Mouse (Mus musculus) CH12.LX (cell line): ENCODE results near the gene Iqgap1. TPM values are rescaled to one million over a fixed set of nuclear protein-coding genes. Genes with fewer than 3 reads are reported as not detected.
"Not testable (repeated sequence)": the region's sequence is repeated elsewhere in the genome, so short reads cannot be mapped to it uniquely, and the experiment has no call there.

Experiments
- DNase-seq: peaks from one replicate; pipeline ENCODE4 v3.0.0-alpha.2; 2013; ENCODE audit errors: extremely low read depth
- H3K27ac ChIP-seq: 2 replicates; pipeline ENCODE4 v1.5.1; 2012; ENCODE audit warnings: low read depth, mild to moderate bottlenecking, control low read depth, moderate library complexity; ENCODE audit not compliant: insufficient read depth
- H3K27me3 ChIP-seq: replicated peaks from 2 replicates; pipeline ENCODE3; 2012; ENCODE audit warnings: inconsistent platforms
- H3K36me3 ChIP-seq, 2 experiments: replicated peaks in 1 of 2; 2 replicates each; pipeline versions ENCODE3 to v1.6.1; 2012; ENCODE audit warnings: inconsistent platforms in 1 of 2, low read length in 1 of 2, mild to moderate bottlenecking in 1 of 2, mixed read lengths in 1 of 2, moderate library complexity in 1 of 2; ENCODE audit not compliant: control insufficient read depth in 1 of 2, insufficient read depth in 1 of 2
- H3K4me1 ChIP-seq, 2 experiments: 2 replicates each; pipeline ENCODE4 v1.6.1; 2012; ENCODE audit warnings: inconsistent platforms in 1 of 2, moderate library complexity in 1 of 2; ENCODE audit not compliant: insufficient read depth in 2 of 2, control insufficient read depth in 1 of 2
- H3K4me2 ChIP-seq: 2 replicates; pipeline ENCODE4 v1.6.1; 2012; ENCODE audit warnings: low read depth, mild to moderate bottlenecking, control low read depth; ENCODE audit not compliant: poor library complexity, insufficient read depth, severe bottlenecking
- H3K4me3 ChIP-seq, 3 experiments: fragments of 150-350 bp in 1 of 3; sonication (generic) in 1 of 3; replicated peaks in 1 of 3; 2 replicates each; pipeline versions ENCODE3 to v1.5.1; 2011 to 2012; ENCODE audit warnings: low read depth in 2 of 3, low read length in 2 of 3, mild to moderate bottlenecking in 2 of 3, moderate library complexity in 2 of 3, control low read depth in 1 of 3, improper control_type of control experiment in 1 of 3, inconsistent platforms in 1 of 3, mixed read lengths in 1 of 3; ENCODE audit not compliant: poor library complexity in 1 of 3
- H3K79me2 ChIP-seq: replicated peaks from 2 replicates; pipeline ENCODE4 v1.6.1; 2012; ENCODE audit warnings: mild to moderate bottlenecking, moderate library complexity; ENCODE audit not compliant: control insufficient read depth, poor library complexity, insufficient read depth, severe bottlenecking; ENCODE audit errors: extremely low read depth
- H3K9ac ChIP-seq: 2 replicates; pipeline ENCODE4 v1.6.1; 2012; ENCODE audit warnings: low read depth, mild to moderate bottlenecking, control low read depth, moderate library complexity; ENCODE audit not compliant: insufficient read depth
- H3K9me3 ChIP-seq: replicated peaks from 2 replicates; pipeline ENCODE3; 2012; ENCODE audit warnings: low read length, inconsistent platforms, mixed read lengths
- CHD1 ChIP-seq: IDR thresholded peaks from 2 replicates; pipeline ENCODE4 v1.6.1; 2012; ENCODE audit warnings: low read depth, low read length, improper control_type of control experiment, inconsistent platforms
- CHD2 ChIP-seq: IDR thresholded peaks from 2 replicates; pipeline ENCODE4 v1.6.1; 2011; ENCODE audit warnings: low read length, improper control_type of control experiment
- ELF1 ChIP-seq: IDR thresholded peaks from 2 replicates; pipeline ENCODE4 v1.6.1; 2014; ENCODE audit warnings: low read depth, mild to moderate bottlenecking, inconsistent platforms, low read length, improper control_type of control experiment
- EP300 ChIP-seq: IDR thresholded peaks from 2 replicates; pipeline ENCODE4 v1.6.1; 2011; ENCODE audit warnings: low read length, improper control_type of control experiment
- ETS1 ChIP-seq: conservative IDR thresholded peaks from 2 replicates; pipeline ENCODE4 v1.6.1; 2012; ENCODE audit warnings: low read depth, mild to moderate bottlenecking, inconsistent platforms, low read length, improper control_type of control experiment, moderate library complexity
- HCFC1 ChIP-seq: IDR thresholded peaks from 2 replicates; pipeline ENCODE4 v1.6.1; 2012; ENCODE audit warnings: low read depth, mild to moderate bottlenecking, inconsistent platforms, low read length, improper control_type of control experiment
- IRF4 ChIP-seq: IDR thresholded peaks from 2 replicates; pipeline ENCODE4 v1.6.1; 2014; ENCODE audit warnings: low read depth, mild to moderate bottlenecking, inconsistent platforms, low read length, improper control_type of control experiment
- JUN ChIP-seq: IDR thresholded peaks from 2 replicates; pipeline ENCODE4 v1.6.1; 2011; ENCODE audit warnings: low read depth, mild to moderate bottlenecking, low read length, improper control_type of control experiment, moderate library complexity; ENCODE audit not compliant: insufficient read depth
- JUND ChIP-seq: conservative IDR thresholded peaks from 2 replicates; pipeline ENCODE4 v1.6.1; 2011; ENCODE audit warnings: low read depth, low read length, improper control_type of control experiment
- KAT2A ChIP-seq: IDR thresholded peaks from 2 replicates; pipeline ENCODE4 v1.6.1; 2012; ENCODE audit warnings: low read length, improper control_type of control experiment, inconsistent platforms; ENCODE audit not compliant: insufficient replicate concordance
- MAX ChIP-seq: IDR thresholded peaks from 2 replicates; pipeline ENCODE4 v1.6.1; 2011; ENCODE audit warnings: low read length, improper control_type of control experiment
- MEF2A ChIP-seq: IDR thresholded peaks from 2 replicates; pipeline ENCODE4 v1.6.1; 2014; ENCODE audit warnings: low read depth, mild to moderate bottlenecking, inconsistent platforms, low read length, improper control_type of control experiment, borderline replicate concordance
- MYC ChIP-seq: IDR thresholded peaks from 2 replicates; pipeline ENCODE4 v1.6.1; 2011; ENCODE audit warnings: low read depth, mild to moderate bottlenecking, improper control_type of control experiment, low read length
- NELFE ChIP-seq: IDR thresholded peaks from 2 replicates; pipeline ENCODE4 v1.6.1; 2011; ENCODE audit warnings: low read depth, low read length, improper control_type of control experiment
- PAX5 ChIP-seq: IDR thresholded peaks from 2 replicates; pipeline ENCODE4 v1.6.1; 2012; ENCODE audit warnings: low read length, inconsistent platforms, mixed read lengths
- RCOR1 ChIP-seq: conservative IDR thresholded peaks from 2 replicates; pipeline ENCODE4 v1.6.1; 2012; ENCODE audit warnings: low read depth, mild to moderate bottlenecking, inconsistent platforms, low read length, improper control_type of control experiment
- SIN3A ChIP-seq: IDR thresholded peaks from 2 replicates; pipeline ENCODE4 v1.6.1; 2012; ENCODE audit warnings: low read length, improper control_type of control experiment, inconsistent platforms
- TBP ChIP-seq: conservative IDR thresholded peaks from 2 replicates; pipeline ENCODE4 v1.6.1; 2011; ENCODE audit warnings: low read depth, low read length, improper control_type of control experiment
- TCF12 ChIP-seq: IDR thresholded peaks from 2 replicates; pipeline ENCODE4 v1.6.1; 2014; ENCODE audit warnings: low read depth, mild to moderate bottlenecking, inconsistent platforms, low read length, improper control_type of control experiment
- UBTF ChIP-seq: IDR thresholded peaks from 2 replicates; pipeline ENCODE4 v1.6.1; 2012; ENCODE audit warnings: low read depth, mild to moderate bottlenecking, inconsistent platforms, low read length, improper control_type of control experiment, moderate library complexity
- USF2 ChIP-seq: conservative IDR thresholded peaks from 2 replicates; pipeline ENCODE4 v1.6.1; 2011; ENCODE audit warnings: low read depth, low read length, improper control_type of control experiment
- ZC3H11A ChIP-seq: IDR thresholded peaks from 2 replicates; pipeline ENCODE4 v1.6.1; 2012; ENCODE audit warnings: low read depth, mild to moderate bottlenecking, inconsistent platforms, low read length, improper control_type of control experiment
- dilution Hi-C: fragments of 300-500 bp; cut with MboI; formaldehyde crosslinking; loops from 2 replicates; pipeline ENCODE4 v1.14.3; 2020; ENCODE audit warnings: low sequenced_read_pairs; ENCODE audit not compliant: extremely low pct_unique_long_range_greater_than_20kb, extremely low pct_ligation_motif_present
- in situ Hi-C: fragments of 300-500 bp; cut with MboI; formaldehyde crosslinking; loops from 3 replicates; pipeline ENCODE4 v1.14.3; 2019; ENCODE audit warnings: low sequenced_read_pairs, low pct_ligation_motif_present, low pct_unique_long_range_greater_than_20kb, mixed read lengths
- polyA plus RNA-seq: library from polyadenylated mRNA; unstranded; fragments of >175 nt; gene quantifications from 2 replicates; pipeline ENCODE4 v1.2.1, GENCODE M21; 2012; ENCODE audit warnings: low read depth; ENCODE audit not compliant: insufficient read length
- total RNA-seq, 2 experiments: library from RNA; depleted of rRNA; stranded (reverse); fragments of 300-350 nt in 1 of 2; fragments of >200 nt in 1 of 2; gene quantifications; 2 replicates each; pipeline ENCODE4 v1.2.3; 2012 to 2014

The Iqgap1 gene
- total and polyA plus RNA-seq, 3 experiments, result 49.6 to 126 (median 77.0) TPM

DNA sequence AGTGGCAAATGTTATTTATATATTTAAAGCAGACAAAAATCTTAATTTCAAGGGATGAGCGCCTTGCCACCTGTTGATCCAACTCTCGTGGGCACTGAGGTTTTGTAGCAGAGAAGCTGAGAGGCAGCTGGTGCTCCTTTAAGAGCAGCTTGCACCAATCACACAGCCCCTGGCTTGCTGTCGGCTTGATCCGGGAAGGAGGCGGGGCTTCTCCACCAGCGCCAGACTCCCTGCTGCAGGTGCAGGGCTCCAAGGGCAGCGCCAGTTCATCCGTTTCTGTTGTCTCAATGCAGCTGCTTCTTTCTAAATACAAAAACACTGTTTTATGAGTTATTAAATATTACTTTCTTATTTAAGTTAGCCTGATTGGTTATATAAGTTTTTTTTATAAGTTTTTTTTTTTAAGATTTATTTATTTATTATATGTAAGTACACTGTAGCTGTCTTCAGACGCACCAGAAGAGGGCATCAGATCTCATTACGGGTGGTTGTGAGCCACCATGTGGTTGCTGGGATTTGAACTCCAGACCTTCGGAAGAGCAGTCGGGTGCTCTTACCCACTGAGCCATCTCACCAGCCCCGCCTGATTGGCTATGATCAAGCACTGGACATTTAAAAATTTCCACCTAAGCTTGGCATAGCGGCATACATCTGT lies 7.3 kb upstream of the Iqgap1 start:
- H3K4me2 ChIP-seq, H3K27ac ChIP-seq, H3K79me2 ChIP-seq, H3K27me3 ChIP-seq: not testable (repeated sequence)
- H3K4me1 ChIP-seq, result peaks cover 23 to 70% of the 10 kb centered on the region in 2 experiments
- 0 out of 2 replicates have a peak, but pooled peaks have one; percentile 20 for TF ChIP-seq TBP
- TF ChIP-seq TCF12, result 0 out of 2 replicates have a peak, but pooled peaks have one; percentile 33
- 0 out of 2 replicates have a peak, but pooled peaks have one; percentile 22 for TF ChIP-seq CHD2
- TF ChIP-seq, all 38 proteins: peak for 3; not testable (repeated sequence) for 35
- peak; percentile 80 for DNase-seq
- dilution Hi-C loops, H3K9ac ChIP-seq, H3K36me3 ChIP-seq, H3K4me3 ChIP-seq, H3K9me3 ChIP-seq: not testable (repeated sequence)
- in situ Hi-C loops, result loop anchor here (25.0 kb wide), 1 partner anchor 446 kb away; the partner anchor contains the start of gene Fes

DNA sequence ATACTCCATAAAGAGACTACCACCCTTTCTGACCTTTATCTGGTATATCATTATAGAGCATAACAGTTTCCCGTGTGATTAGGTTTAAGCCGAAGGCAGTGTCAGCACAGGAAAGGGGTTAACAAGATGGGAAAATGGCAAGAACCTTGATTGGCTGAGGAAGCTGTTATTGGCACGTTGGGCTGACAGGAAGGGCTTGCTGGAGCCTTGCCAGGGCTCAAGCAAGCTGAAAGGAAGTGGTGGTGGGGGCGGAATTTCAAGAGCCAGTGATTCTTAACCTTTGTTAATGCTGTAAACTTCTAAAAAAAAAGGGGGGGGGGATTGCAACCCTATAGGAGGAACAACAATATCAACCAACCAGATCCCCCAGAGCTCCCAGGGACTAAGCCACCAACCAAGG lies 6.4 kb upstream of the Iqgap1 start:
- Histone ChIP-seq H3K27me3 (no peaks in the 10 kb centered on the region), H3K36me3 (no peaks in the 10 kb centered on the region), H3K9me3 (no peaks in the 10 kb centered on the region), H3K27ac (no peak overlapping the region), H3K4me1 (peaks cover 27 to 66% of the 10 kb centered on the region in 2 experiments), H3K9ac (no peak overlapping the region), H3K4me3 (no peak overlapping the region), H3K4me2 (no peak overlapping the region), H3K79me2 (no peaks in the 10 kb centered on the region)
- DNase-seq, result no peak
- TF ChIP-seq NELFE, result no peak
- TF ChIP-seq ZC3H11A, result no peak
- no peak for TF ChIP-seq KAT2A
- TF ChIP-seq ELF1, result no peak
- TF ChIP-seq UBTF, result no peak
- TF ChIP-seq MAX, result no peak
- TF ChIP-seq CHD2, result no peak
- no peak for TF ChIP-seq CHD1
- no peak for TF ChIP-seq JUND
- in situ Hi-C loops (loop anchor here (25.0 kb wide), 1 partner anchor 445 kb away; the partner anchor contains the start of gene Fes), dilution Hi-C loops (no loop called here)

DNA sequence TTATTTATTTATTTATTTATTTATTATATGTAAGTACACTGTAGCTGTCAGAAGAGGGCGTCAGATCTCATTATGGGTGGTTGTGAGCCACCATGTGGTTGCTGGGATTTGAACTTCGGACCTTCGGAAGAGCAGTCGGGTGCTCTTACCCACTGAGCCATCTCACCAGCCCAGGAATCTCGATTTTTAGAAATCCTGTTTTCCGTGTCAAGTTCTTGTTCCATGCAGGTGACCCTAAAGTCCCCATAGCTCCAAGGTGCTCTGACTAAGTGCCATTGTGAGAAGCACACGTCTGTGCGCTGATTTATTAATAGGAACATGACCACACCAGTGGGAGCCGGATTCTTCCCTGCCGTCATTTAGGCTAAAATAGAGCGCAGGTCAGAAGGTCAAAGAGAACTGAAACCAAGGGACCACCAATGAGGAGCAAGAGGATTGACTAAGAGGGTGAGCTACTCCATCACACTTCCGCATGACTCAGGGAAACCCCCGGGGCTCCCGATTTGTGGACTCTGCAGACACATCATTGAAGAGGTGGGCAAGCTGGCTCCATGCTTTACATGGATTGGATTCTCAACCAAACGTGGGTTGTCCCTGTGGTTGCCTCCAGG lies 4.5 kb upstream of the Iqgap1 start:
- Histone ChIP-seq H3K27ac (peak overlapping the region; percentile 54), H3K36me3 (no peaks in the 10 kb centered on the region), H3K4me2 (peak overlapping the region; percentile 30; the same call in 1 of the 2 replicates), H3K4me1 (peaks cover 25 to 51% of the 10 kb centered on the region in 2 experiments), H3K4me3 (no peak overlapping the region), H3K27me3 (no peaks in the 10 kb centered on the region), H3K9me3 (no peaks in the 10 kb centered on the region), H3K79me2 (no peaks in the 10 kb centered on the region), H3K9ac (no peak overlapping the region)
- dilution Hi-C loops (no loop called here), in situ Hi-C loops (loop anchor here (25.0 kb wide), 1 partner anchor 443 kb away; the partner anchor contains the start of gene Fes)
- DNase-seq, result peak; percentile 97
- peak; percentile 67 for TF ChIP-seq MYC
- peak; percentile 86 for TF ChIP-seq ELF1
- TF ChIP-seq HCFC1, result 0 out of 2 replicates have a peak, but pooled peaks have one; percentile 21
- TF ChIP-seq RCOR1, result peak; percentile 85
- TF ChIP-seq SIN3A, result peak; percentile 52; the same call in 1 of the 2 replicates
- peak; percentile 97 for TF ChIP-seq JUN
- no peak for TF ChIP-seq PAX5
- peak; percentile 94 for TF ChIP-seq TBP
- TF ChIP-seq ZC3H11A, result no peak
- peak; percentile 99 for TF ChIP-seq ETS1
- peak; percentile 70; the same call in 1 of the 2 replicates for TF ChIP-seq TCF12
- no peak for TF ChIP-seq KAT2A
- peak; percentile 88 for TF ChIP-seq EP300
- peak; percentile 96 for TF ChIP-seq IRF4
- no peak for TF ChIP-seq USF2
- TF ChIP-seq MEF2A, result peak; percentile 100
